Mouse (Mus musculus): ENCODE measurements around the gene Cpne5. TPM values are rescaled to one million over a fixed set of nuclear protein-coding genes. Genes with fewer than 3 reads are reported as not detected.

Gene Cpne5
- polyA plus RNA-seq, 1 experiment from 2014 or later = 0.93 TPM

DNA sequence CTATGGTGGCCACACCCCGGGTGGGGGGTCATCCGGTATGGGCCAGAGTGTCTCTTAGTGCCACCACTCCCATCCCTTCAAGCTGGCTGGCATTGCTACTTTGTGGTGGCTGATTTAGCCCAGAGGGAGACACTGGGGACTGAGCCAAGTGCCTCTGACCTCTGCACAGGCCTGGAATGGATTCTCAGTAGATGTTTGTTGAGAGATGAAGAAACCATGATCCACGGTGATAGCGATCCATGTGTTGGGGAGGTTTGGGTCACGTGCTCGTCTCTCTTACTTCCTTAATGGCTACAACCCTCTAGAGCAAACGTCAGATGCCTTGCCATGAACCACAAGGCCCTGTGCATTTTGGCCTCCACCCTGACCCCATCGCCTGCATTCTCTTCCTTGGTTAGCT is 81.1 kb downstream of the Cpne5 start:
- H3K4me2 ChIP-seq = no peak overlapping the region
- ATAC-seq (replicated peaks; ENCODE audit: low FRiP score) (no peak), DNase-seq (ENCODE audit: low spot score) (no peak)
- no peaks in the 10 kb centered on the region for H3K9me3 ChIP-seq (ENCODE audit: control insufficient read depth, low read length)
- 74% methylated on average over 8 of the region's 8 CpGs for WGBS
- no peaks in the 10 kb centered on the region for H3K36me3 ChIP-seq (ENCODE audit: control insufficient read depth, insufficient read depth, low read length)
- H3K27ac ChIP-seq (ENCODE audit: low read depth, low read length) = no peak overlapping the region
- H3K9ac ChIP-seq (ENCODE audit: low read depth, low read length) = no peak overlapping the region
- H3K4me3 ChIP-seq (ENCODE audit: low read depth, low read length) = no peak overlapping the region
- H3K4me1 ChIP-seq (replicated peaks; ENCODE audit: control insufficient read depth, insufficient read depth, low read length) = no peaks in the 10 kb centered on the region
- H3K27me3 ChIP-seq (replicated peaks; ENCODE audit: control insufficient read depth, insufficient read depth, low read length) = no peaks in the 10 kb centered on the region

DNA sequence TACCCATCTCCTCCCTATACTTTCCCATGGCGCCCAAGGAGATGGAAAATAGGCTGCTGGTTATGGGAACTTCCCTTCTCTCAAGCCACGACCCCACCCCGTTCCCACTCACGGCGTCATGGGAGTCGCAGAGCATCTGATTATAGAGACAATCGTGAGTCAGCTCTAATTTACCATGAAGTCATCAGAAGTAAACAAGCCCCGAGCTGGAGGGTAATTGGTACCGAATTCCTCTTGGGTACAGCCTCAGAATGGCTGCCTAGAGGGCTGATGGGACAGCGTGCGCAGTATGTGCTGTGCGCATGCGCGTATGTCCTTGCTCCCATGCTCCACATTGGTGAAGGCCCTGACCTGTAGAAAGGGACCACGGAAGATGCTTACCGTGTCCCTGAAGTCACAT is 81.6 kb downstream of the Cpne5 start:
- 77% methylated on average over 16 of the region's 16 CpGs for WGBS
- no peak for DNase-seq (ENCODE audit: low spot score)
- no peaks in the 10 kb centered on the region for H3K9me3 ChIP-seq (ENCODE audit: control insufficient read depth, low read length)

DNA sequence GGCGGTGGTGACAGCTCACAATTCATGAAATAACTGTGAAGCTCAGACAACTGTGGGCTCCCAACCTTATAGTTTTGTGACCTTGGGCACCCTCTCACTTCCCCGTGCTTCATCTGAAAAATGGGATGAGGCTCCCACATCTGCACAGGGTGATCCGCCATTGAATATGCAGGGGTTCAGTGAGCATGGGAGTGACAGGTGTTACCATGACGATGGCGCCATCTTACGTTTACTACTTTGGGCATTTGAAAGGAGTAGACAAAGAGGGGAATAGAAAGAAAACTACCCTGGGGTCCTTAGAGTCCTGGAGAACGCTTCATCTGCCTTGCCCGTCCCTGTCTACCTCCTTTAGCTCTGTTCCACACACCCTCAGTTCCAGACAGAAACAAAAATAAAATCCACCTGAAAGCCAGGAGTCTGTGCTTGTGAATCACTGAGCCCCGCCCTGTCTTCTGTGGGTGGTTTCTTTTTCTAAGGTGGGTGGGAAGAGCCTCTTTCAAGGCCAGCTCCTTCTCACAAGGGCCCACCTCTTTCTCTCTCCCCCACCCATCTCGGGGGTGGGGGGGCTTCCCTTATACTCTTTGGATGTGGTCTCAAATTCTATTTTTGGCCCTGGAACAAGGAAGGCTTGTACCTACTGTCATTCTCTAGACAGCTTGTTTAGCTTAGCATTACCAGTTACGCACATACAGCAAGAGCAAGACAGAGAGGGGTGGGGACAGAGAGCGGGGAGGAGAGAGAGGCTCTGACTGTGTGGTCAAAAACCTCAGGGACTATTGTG is 82.4 kb downstream of the Cpne5 start:
- Histone ChIP-seq H3K4me2 (no peak overlapping the region), H3K4me1 (replicated peaks; ENCODE audit: control insufficient read depth, insufficient read depth, low read length) (no peaks in the 10 kb centered on the region), H3K36me3 (ENCODE audit: control insufficient read depth, insufficient read depth, low read length) (no peaks in the 10 kb centered on the region), H3K9ac (ENCODE audit: low read depth, low read length) (no peak overlapping the region), H3K4me3 (ENCODE audit: low read depth, low read length) (no peak overlapping the region), H3K9me3 (ENCODE audit: control insufficient read depth, low read length) (no peaks in the 10 kb centered on the region), H3K27ac (ENCODE audit: low read depth, low read length) (no peak overlapping the region), H3K27me3 (replicated peaks; ENCODE audit: control insufficient read depth, insufficient read depth, low read length) (no peaks in the 10 kb centered on the region)
- 77% methylated on average over 12 of the region's 12 CpGs for WGBS
- ATAC-seq (replicated peaks; ENCODE audit: low FRiP score) = no peak
- no peak for DNase-seq (ENCODE audit: low spot score)

More for the DNA sequence above, 81.6 kb downstream of the Cpne5 start:
- H3K27ac ChIP-seq (ENCODE audit: low read depth, low read length) = no peak overlapping the region
- H3K27me3 ChIP-seq (replicated peaks; ENCODE audit: control insufficient read depth, insufficient read depth, low read length) = no peaks in the 10 kb centered on the region
- no peak overlapping the region for H3K4me2 ChIP-seq
- no peak overlapping the region for H3K9ac ChIP-seq (ENCODE audit: low read depth, low read length)
- H3K4me1 ChIP-seq (replicated peaks; ENCODE audit: control insufficient read depth, insufficient read depth, low read length) = no peaks in the 10 kb centered on the region
- H3K36me3 ChIP-seq (ENCODE audit: control insufficient read depth, insufficient read depth, low read length) = no peaks in the 10 kb centered on the region
- ATAC-seq (replicated peaks; ENCODE audit: low FRiP score) = no peak
- no peak overlapping the region for H3K4me3 ChIP-seq (ENCODE audit: low read depth, low read length)

DNA sequence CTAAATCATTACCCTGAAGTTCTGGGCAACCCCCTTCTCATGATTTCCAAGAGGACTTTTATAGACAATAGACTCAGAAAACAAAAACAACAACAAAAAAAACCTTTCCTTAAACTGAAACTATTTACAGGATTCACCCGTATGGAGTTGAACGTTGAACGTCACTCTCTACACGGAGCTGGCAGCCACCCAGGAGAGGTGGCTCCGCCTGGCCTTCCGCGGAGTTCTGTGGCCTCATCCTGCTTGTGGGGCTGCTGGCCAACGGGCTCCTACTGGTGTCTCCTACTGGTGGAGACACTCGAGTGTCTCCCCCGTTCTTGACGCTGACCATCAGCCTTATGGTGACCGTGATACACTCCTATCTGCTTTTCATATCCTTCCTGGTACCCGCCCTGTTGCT is 83.7 kb downstream of the Cpne5 start:
- no peaks in the 10 kb centered on the region for H3K9me3 ChIP-seq (ENCODE audit: control insufficient read depth, low read length)
- WGBS = 65% methylated on average over 13 of the region's 13 CpGs
- no peak overlapping the region for H3K27ac ChIP-seq (ENCODE audit: low read depth, low read length)
- no peak overlapping the region for H3K4me2 ChIP-seq
- H3K4me3 ChIP-seq (ENCODE audit: low read depth, low read length) = no peak overlapping the region
- H3K4me1 ChIP-seq (replicated peaks; ENCODE audit: control insufficient read depth, insufficient read depth, low read length) = no peaks in the 10 kb centered on the region
- no peaks in the 10 kb centered on the region for H3K36me3 ChIP-seq (ENCODE audit: control insufficient read depth, insufficient read depth, low read length)
- no peaks in the 10 kb centered on the region for H3K27me3 ChIP-seq (replicated peaks; ENCODE audit: control insufficient read depth, insufficient read depth, low read length)
- no peak overlapping the region for H3K9ac ChIP-seq (ENCODE audit: low read depth, low read length)
- no peak for DNase-seq (ENCODE audit: low spot score)
- no peak for ATAC-seq (replicated peaks; ENCODE audit: low FRiP score)

DNA sequence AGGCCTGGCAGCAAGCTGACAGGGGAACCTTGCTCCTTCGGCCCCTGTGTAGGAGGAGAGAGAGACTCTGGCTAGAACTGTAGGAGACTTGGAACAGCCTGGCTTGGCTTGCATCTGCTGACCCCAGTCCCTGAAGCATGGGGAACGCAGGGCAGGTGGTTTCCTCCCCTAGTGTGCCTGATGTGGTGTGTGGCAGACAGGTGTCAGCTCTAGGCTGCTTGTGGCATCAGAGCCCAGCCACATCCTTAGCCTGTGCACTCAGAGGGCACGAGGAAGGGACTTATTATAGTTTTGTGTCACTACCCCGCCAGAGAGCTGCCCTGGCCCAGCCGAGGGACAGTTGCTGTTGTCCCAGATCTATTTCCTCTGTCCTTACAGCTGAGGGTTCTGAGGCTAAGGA is 85.4 kb downstream of the Cpne5 start:
- H3K27me3 ChIP-seq (replicated peaks; ENCODE audit: control insufficient read depth, insufficient read depth, low read length) = no peaks in the 10 kb centered on the region
- no peaks in the 10 kb centered on the region for H3K36me3 ChIP-seq (ENCODE audit: control insufficient read depth, insufficient read depth, low read length)
- no peak overlapping the region for H3K4me3 ChIP-seq (ENCODE audit: low read depth, low read length)
- no peak for DNase-seq (ENCODE audit: low spot score)
- no peaks in the 10 kb centered on the region for H3K9me3 ChIP-seq (ENCODE audit: control insufficient read depth, low read length)
- no peaks in the 10 kb centered on the region for H3K4me1 ChIP-seq (replicated peaks; ENCODE audit: control insufficient read depth, insufficient read depth, low read length)
- H3K27ac ChIP-seq (ENCODE audit: low read depth, low read length) = no peak overlapping the region
- no peak for ATAC-seq (replicated peaks; ENCODE audit: low FRiP score)
- H3K9ac ChIP-seq (ENCODE audit: low read depth, low read length) = no peak overlapping the region
- WGBS = 69% methylated on average over 5 of the region's 5 CpGs
- no peak overlapping the region for H3K4me2 ChIP-seq

DNA sequence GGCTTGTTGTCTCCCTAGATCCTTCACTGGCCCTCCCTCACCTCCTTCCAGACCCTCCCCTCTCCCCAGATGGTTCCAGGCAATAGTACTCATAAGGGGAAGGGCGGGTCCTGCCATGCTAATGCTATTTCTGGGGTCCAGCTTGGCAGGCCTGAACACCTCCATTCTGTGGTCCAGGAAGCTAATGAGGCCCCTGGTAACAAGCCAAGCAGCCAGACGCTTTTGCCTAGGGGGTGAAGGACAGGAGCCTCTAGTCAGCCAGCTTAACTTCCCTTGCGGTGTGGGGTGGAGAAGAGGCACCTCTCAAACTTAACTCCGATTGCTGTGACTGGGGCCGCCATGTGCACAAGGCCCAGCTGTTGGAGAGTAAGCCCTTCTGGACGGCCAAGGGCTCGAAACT is 88.2 kb downstream of the Cpne5 start:
- Histone ChIP-seq H3K27ac (ENCODE audit: low read depth, low read length) (no peak overlapping the region), H3K4me2 (no peak overlapping the region), H3K4me1 (replicated peaks; ENCODE audit: control insufficient read depth, insufficient read depth, low read length) (no peaks in the 10 kb centered on the region), H3K27me3 (replicated peaks; ENCODE audit: control insufficient read depth, insufficient read depth, low read length) (no peaks in the 10 kb centered on the region), H3K9me3 (ENCODE audit: control insufficient read depth, low read length) (no peaks in the 10 kb centered on the region), H3K9ac (ENCODE audit: low read depth, low read length) (no peak overlapping the region), H3K36me3 (ENCODE audit: control insufficient read depth, insufficient read depth, low read length) (no peaks in the 10 kb centered on the region), H3K4me3 (ENCODE audit: low read depth, low read length) (no peak overlapping the region)
- no peak for ATAC-seq (replicated peaks; ENCODE audit: low FRiP score)
- DNase-seq (ENCODE audit: low spot score) = no peak
- 70% methylated on average over 7 of the region's 7 CpGs for WGBS

DNA sequence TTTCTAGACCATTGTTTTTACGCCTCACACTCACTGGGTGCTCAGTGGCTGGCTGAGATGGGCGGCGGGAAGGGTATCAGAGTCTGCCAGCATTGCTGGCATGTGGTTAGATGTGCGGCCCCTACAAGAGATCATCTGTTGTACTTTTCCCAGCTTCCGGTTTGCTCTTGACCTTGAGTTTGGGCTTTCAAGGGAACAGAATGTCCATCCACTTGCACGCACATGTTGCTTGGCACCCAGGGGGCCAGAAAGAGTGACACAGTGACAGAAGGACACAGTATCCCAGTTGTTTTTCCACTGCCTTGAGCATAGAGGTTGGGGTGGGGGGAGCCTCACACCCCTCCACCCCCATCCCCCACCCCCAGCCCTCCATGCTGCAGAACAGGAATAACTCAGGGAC is 90.2 kb downstream of the Cpne5 start:
- ATAC-seq (replicated peaks; ENCODE audit: low FRiP score) = no peak
- H3K36me3 ChIP-seq (ENCODE audit: control insufficient read depth, insufficient read depth, low read length) = no peaks in the 10 kb centered on the region
- WGBS = 79% methylated on average over 6 of the region's 6 CpGs
- no peak for DNase-seq (ENCODE audit: low spot score)
- H3K4me1 ChIP-seq (replicated peaks; ENCODE audit: control insufficient read depth, insufficient read depth, low read length) = no peaks in the 10 kb centered on the region
- H3K4me2 ChIP-seq = no peak overlapping the region
- H3K9me3 ChIP-seq (ENCODE audit: control insufficient read depth, low read length) = no peaks in the 10 kb centered on the region
- no peak overlapping the region for H3K4me3 ChIP-seq (ENCODE audit: low read depth, low read length)
- H3K27me3 ChIP-seq (replicated peaks; ENCODE audit: control insufficient read depth, insufficient read depth, low read length) = no peaks in the 10 kb centered on the region
- no peak overlapping the region for H3K27ac ChIP-seq (ENCODE audit: low read depth, low read length)
- no peak overlapping the region for H3K9ac ChIP-seq (ENCODE audit: low read depth, low read length)

DNA sequence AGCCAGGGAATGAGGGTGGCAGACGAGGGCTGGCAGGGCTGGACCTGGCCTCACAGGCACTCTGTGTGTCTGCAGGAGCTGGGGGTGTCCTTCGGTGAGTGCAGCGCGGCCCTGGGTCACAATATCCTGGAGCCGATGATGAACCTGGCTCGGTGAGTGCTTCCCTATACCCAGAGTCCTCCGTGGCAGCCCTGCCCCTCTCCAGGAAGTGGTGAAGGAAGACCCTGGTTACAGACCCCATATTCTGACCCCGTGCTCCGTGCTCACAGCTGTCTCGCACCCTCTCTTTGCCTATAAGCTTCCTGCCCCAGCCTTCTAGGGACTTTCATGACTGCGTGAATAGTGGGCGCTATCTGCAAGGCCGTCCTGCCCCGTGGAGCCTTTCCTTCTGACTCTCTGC is 90.7 kb downstream of the Cpne5 start:
- H3K4me1 ChIP-seq (replicated peaks; ENCODE audit: control insufficient read depth, insufficient read depth, low read length) = no peaks in the 10 kb centered on the region
- ATAC-seq (replicated peaks; ENCODE audit: low FRiP score) (no peak), DNase-seq (ENCODE audit: low spot score) (no peak)
- no peak overlapping the region for H3K9ac ChIP-seq (ENCODE audit: low read depth, low read length)
- H3K27me3 ChIP-seq (replicated peaks; ENCODE audit: control insufficient read depth, insufficient read depth, low read length) = no peaks in the 10 kb centered on the region
- H3K4me2 ChIP-seq = no peak overlapping the region
- no peaks in the 10 kb centered on the region for H3K36me3 ChIP-seq (ENCODE audit: control insufficient read depth, insufficient read depth, low read length)
- no peaks in the 10 kb centered on the region for H3K9me3 ChIP-seq (ENCODE audit: control insufficient read depth, low read length)
- H3K27ac ChIP-seq (ENCODE audit: low read depth, low read length) = no peak overlapping the region
- no peak overlapping the region for H3K4me3 ChIP-seq (ENCODE audit: low read depth, low read length)
- WGBS = 67% methylated on average over 14 of the region's 14 CpGs

DNA sequence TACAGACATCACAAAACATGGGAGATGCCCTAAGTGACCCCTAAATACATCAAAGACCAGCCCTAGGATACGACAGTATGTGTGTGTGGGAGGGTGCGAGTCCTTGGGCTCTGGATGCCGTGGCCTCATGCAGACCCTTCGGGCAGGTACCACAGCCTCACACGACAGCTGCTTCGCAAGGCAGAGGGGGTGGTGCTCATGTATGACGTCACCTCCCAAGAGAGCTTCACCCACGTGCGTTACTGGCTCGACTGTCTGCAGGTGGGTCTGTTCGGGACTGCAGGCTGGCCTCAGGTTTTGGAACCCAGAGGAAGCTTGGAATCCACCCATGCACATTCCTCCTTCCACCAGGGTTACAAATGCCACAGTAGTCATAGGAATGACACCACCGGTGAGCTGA is 92.9 kb downstream of the Cpne5 start:
- 84% methylated on average over 12 of the region's 12 CpGs for WGBS
- H3K4me2 ChIP-seq = no peak overlapping the region
- H3K4me3 ChIP-seq (ENCODE audit: low read depth, low read length) = no peak overlapping the region

More for the DNA sequence above, 92.9 kb downstream of the Cpne5 start:
- ATAC-seq (replicated peaks; ENCODE audit: low FRiP score) = no peak
- H3K36me3 ChIP-seq (ENCODE audit: control insufficient read depth, insufficient read depth, low read length) = no peaks in the 10 kb centered on the region
- no peak overlapping the region for H3K27ac ChIP-seq (ENCODE audit: low read depth, low read length)
- no peaks in the 10 kb centered on the region for H3K4me1 ChIP-seq (replicated peaks; ENCODE audit: control insufficient read depth, insufficient read depth, low read length)
- no peaks in the 10 kb centered on the region for H3K9me3 ChIP-seq (ENCODE audit: control insufficient read depth, low read length)
- DNase-seq (ENCODE audit: low spot score) = no peak
- H3K27me3 ChIP-seq (replicated peaks; ENCODE audit: control insufficient read depth, insufficient read depth, low read length) = no peaks in the 10 kb centered on the region
- H3K9ac ChIP-seq (ENCODE audit: low read depth, low read length) = no peak overlapping the region

Data from liver, embryonic 11.5 days (tissue).